Mouse (Mus musculus): ENCODE data around the gene Kdsr. TPM values are rescaled to one million over a fixed set of nuclear protein-coding genes. Genes with fewer than 3 reads are reported as not detected.

The Kdsr gene
- polyA plus RNA-seq, 1 experiment from 2014 or later: 13.3 TPM

- Histone ChIP-seq H3K36me3 (peaks cover 39% of the 10 kb centered on the region), H3K4me3 (replicated peaks) (no peak overlapping the region), H3K9ac (replicated peaks) (no peak overlapping the region), H3K4me1 (replicated peaks) (no peaks in the 10 kb centered on the region), H3K9me3 (no peaks in the 10 kb centered on the region), H3K27ac (no peak overlapping the region), H3K27me3 (no peaks in the 10 kb centered on the region), H3K4me2 (replicated peaks) (no peak overlapping the region)
- ATAC-seq: no peak
- WGBS: 94% methylated on average over 3 of the region's 3 CpGs
These were observed 4.8 kb upstream of the Kdsr start for GRCm38 (mm10) chr1:106764281-106764680.

GRCm38 (mm10) chr1:106760750-106761149 is 1.2 kb upstream of the Kdsr start:
- H3K27ac ChIP-seq: no peak overlapping the region
- H3K4me3 ChIP-seq (replicated peaks): no peak overlapping the region
- H3K9me3 ChIP-seq: no peaks in the 10 kb centered on the region
- no peaks in the 10 kb centered on the region for H3K27me3 ChIP-seq
- peaks cover 11% of the 10 kb centered on the region for H3K36me3 ChIP-seq
- 86% methylated on average over 3 of the region's 3 CpGs for WGBS
- peaks cover 15% of the 10 kb centered on the region for H3K4me1 ChIP-seq (replicated peaks)
- H3K9ac ChIP-seq (replicated peaks): no peak overlapping the region
- ATAC-seq: no peak
- H3K4me2 ChIP-seq (replicated peaks): no peak overlapping the region

GRCm38 (mm10) chr1:106758734-106759571 is 574 bp downstream of the Kdsr start:
- Histone ChIP-seq H3K4me3 (replicated peaks) (peak overlapping the region; percentile 78), H3K36me3 (peaks cover 10% of the 10 kb centered on the region; the same call in 1 of the 2 replicates), H3K27ac (peak overlapping the region; percentile 87), H3K4me1 (replicated peaks) (peaks cover 15% of the 10 kb centered on the region), H3K27me3 (no peaks in the 10 kb centered on the region), H3K9ac (replicated peaks) (peak overlapping the region; percentile 84), H3K9me3 (no peaks in the 10 kb centered on the region), H3K4me2 (replicated peaks) (peak overlapping the region; percentile 97)
- peak; percentile 58 for ATAC-seq
- 5% methylated on average over 34 of the region's 34 CpGs for WGBS

- Histone ChIP-seq H3K27ac (no peak overlapping the region), H3K36me3 (peaks cover 24% of the 10 kb centered on the region), H3K4me3 (replicated peaks) (no peak overlapping the region), H3K9me3 (no peaks in the 10 kb centered on the region), H3K27me3 (no peaks in the 10 kb centered on the region), H3K4me2 (replicated peaks) (no peak overlapping the region), H3K4me1 (replicated peaks) (peaks cover 15% of the 10 kb centered on the region), H3K9ac (replicated peaks) (no peak overlapping the region)
- WGBS: 89% methylated on average over 4 of the region's 4 CpGs
- no peak for ATAC-seq
These were observed 2.9 kb downstream of the Kdsr start for GRCm38 (mm10) chr1:106756633-106757032.

GRCm38 (mm10) chr1:106752013-106752412 is 7.5 kb downstream of the Kdsr start:
- 99% methylated on average over 5 of the region's 5 CpGs for WGBS
- H3K27ac ChIP-seq: no peak overlapping the region
- H3K9me3 ChIP-seq: no peaks in the 10 kb centered on the region
- ATAC-seq: no peak
- no peak overlapping the region for H3K9ac ChIP-seq (replicated peaks)
- peaks cover 49% of the 10 kb centered on the region for H3K36me3 ChIP-seq
- H3K4me1 ChIP-seq (replicated peaks): no peaks in the 10 kb centered on the region
- no peaks in the 10 kb centered on the region for H3K27me3 ChIP-seq
- no peak overlapping the region for H3K4me2 ChIP-seq (replicated peaks)
- no peak overlapping the region for H3K4me3 ChIP-seq (replicated peaks)

- Histone ChIP-seq H3K9me3 (no peaks in the 10 kb centered on the region), H3K27ac (no peak overlapping the region), H3K4me3 (replicated peaks) (no peak overlapping the region), H3K4me2 (replicated peaks) (no peak overlapping the region), H3K4me1 (replicated peaks) (no peaks in the 10 kb centered on the region), H3K36me3 (peaks cover 62% of the 10 kb centered on the region), H3K9ac (replicated peaks) (no peak overlapping the region), H3K27me3 (no peaks in the 10 kb centered on the region)
- WGBS: 89% methylated on average over 1 of the region's 1 CpGs
- no peak for ATAC-seq
These were observed 8.9 kb downstream of the Kdsr start for GRCm38 (mm10) chr1:106750656-106751055.

GRCm38 (mm10) chr1:106748555-106749315 is 10.8 kb downstream of the Kdsr start:
- H3K4me3 ChIP-seq (replicated peaks): no peak overlapping the region
- no peaks in the 10 kb centered on the region for H3K9me3 ChIP-seq
- no peaks in the 10 kb centered on the region for H3K4me1 ChIP-seq (replicated peaks)
- no peak for ATAC-seq
- H3K27ac ChIP-seq: no peak overlapping the region
- H3K27me3 ChIP-seq: no peaks in the 10 kb centered on the region
- H3K9ac ChIP-seq (replicated peaks): no peak overlapping the region
- peaks cover 56% of the 10 kb centered on the region for H3K36me3 ChIP-seq
- WGBS: 90% methylated on average over 6 of the region's 6 CpGs
- H3K4me2 ChIP-seq (replicated peaks): no peak overlapping the region

- Histone ChIP-seq H3K4me3 (replicated peaks) (no peak overlapping the region), H3K4me1 (replicated peaks) (no peaks in the 10 kb centered on the region), H3K27ac (no peak overlapping the region), H3K4me2 (replicated peaks) (no peak overlapping the region), H3K36me3 (peaks cover 51% of the 10 kb centered on the region), H3K27me3 (no peaks in the 10 kb centered on the region), H3K9ac (replicated peaks) (no peak overlapping the region), H3K9me3 (no peaks in the 10 kb centered on the region)
- WGBS: 87% methylated on average over 6 of the region's 6 CpGs
- no peak for ATAC-seq
These were observed 16.5 kb downstream of the Kdsr start for GRCm38 (mm10) chr1:106742980-106743379.

GRCm38 (mm10) chr1:106740735-106741134 is 18.8 kb downstream of the Kdsr start:
- H3K27me3 ChIP-seq: no peaks in the 10 kb centered on the region
- H3K4me2 ChIP-seq (replicated peaks): no peak overlapping the region
- no peak overlapping the region for H3K27ac ChIP-seq
- H3K4me1 ChIP-seq (replicated peaks): no peaks in the 10 kb centered on the region
- H3K36me3 ChIP-seq: peaks cover 39% of the 10 kb centered on the region
- WGBS: 95% methylated on average over 4 of the region's 4 CpGs
- H3K4me3 ChIP-seq (replicated peaks): no peak overlapping the region
- no peaks in the 10 kb centered on the region for H3K9me3 ChIP-seq
- no peak for ATAC-seq
- no peak overlapping the region for H3K9ac ChIP-seq (replicated peaks)

- no peaks in the 10 kb centered on the region for H3K9me3 ChIP-seq
- no peak for ATAC-seq
- no peaks in the 10 kb centered on the region for H3K27me3 ChIP-seq
- WGBS: 88% methylated on average over 5 of the region's 5 CpGs
- peaks cover 38% of the 10 kb centered on the region for H3K36me3 ChIP-seq
- H3K27ac ChIP-seq: no peak overlapping the region
- no peak overlapping the region for H3K4me2 ChIP-seq (replicated peaks)
- H3K4me3 ChIP-seq (replicated peaks): no peak overlapping the region
- no peak overlapping the region for H3K9ac ChIP-seq (replicated peaks)
- no peaks in the 10 kb centered on the region for H3K4me1 ChIP-seq (replicated peaks)
These were observed 19.7 kb downstream of the Kdsr start for GRCm38 (mm10) chr1:106739810-106740209.

- Histone ChIP-seq H3K27me3 (no peaks in the 10 kb centered on the region), H3K36me3 (peaks cover 49% of the 10 kb centered on the region), H3K27ac (no peak overlapping the region), H3K9ac (replicated peaks) (no peak overlapping the region), H3K9me3 (no peaks in the 10 kb centered on the region), H3K4me1 (replicated peaks) (no peaks in the 10 kb centered on the region), H3K4me2 (replicated peaks) (no peak overlapping the region), H3K4me3 (replicated peaks) (no peak overlapping the region)
- ATAC-seq: no peak
- 89% methylated on average over 3 of the region's 3 CpGs for WGBS
These were observed 21.4 kb downstream of the Kdsr start for GRCm38 (mm10) chr1:106738092-106738491.

GRCm38 (mm10) chr1:106736211-106736610 is 23.3 kb downstream of the Kdsr start:
- Histone ChIP-seq H3K4me1 (replicated peaks) (no peaks in the 10 kb centered on the region), H3K9ac (replicated peaks) (no peak overlapping the region), H3K27ac (no peak overlapping the region), H3K4me2 (replicated peaks) (no peak overlapping the region), H3K27me3 (no peaks in the 10 kb centered on the region), H3K36me3 (peaks cover 37% of the 10 kb centered on the region), H3K4me3 (replicated peaks) (no peak overlapping the region), H3K9me3 (no peaks in the 10 kb centered on the region)
- ATAC-seq: no peak
- WGBS: 93% methylated on average over 8 of the region's 8 CpGs

Data from midbrain, embryonic 13.5 days (tissue).